Mouse (Mus musculus): Measurements from ENCODE around the gene Marcksl1. TPM values are rescaled to one million over a fixed set of nuclear protein-coding genes. Genes with fewer than 3 reads are reported as not detected.
A peak's percentile ranks its signal among the peaks of the same experiment; 100 is the strongest.
"Not testable (repeated sequence)": the region's sequence is repeated elsewhere in the genome, so short reads cannot be mapped to it uniquely, and the experiment has no call there.

The Marcksl1 gene
- polyA plus RNA-seq, 1 experiment from 2014 or later, result 1,446 TPM

DNA sequence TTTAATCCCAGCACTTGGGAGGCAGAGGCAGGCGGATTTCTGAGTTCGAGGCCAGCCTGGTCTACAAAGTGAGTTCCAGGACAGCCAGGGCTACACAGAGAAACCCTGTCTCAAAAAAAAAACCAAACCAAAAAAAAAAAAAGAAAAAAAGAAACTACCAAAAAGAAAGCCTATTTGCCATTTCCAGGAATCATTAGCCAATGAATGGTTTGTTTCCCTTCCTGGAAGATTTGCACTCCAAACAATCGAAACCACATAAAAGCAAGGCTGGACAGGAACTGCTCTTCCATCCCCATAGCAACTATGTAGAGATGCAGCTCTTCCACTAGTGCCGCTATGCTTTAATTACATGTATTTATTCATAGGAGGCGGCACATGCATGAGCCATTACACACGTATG is 41.1 kb downstream of the Marcksl1 start:
- not testable (repeated sequence) for H3K36me3 ChIP-seq (replicated peaks); DNase-seq (ENCODE audit: extremely low spot score, low spot score); H3K4me3 ChIP-seq; H3K9me3 ChIP-seq; H3K27ac ChIP-seq
- WGBS, result 84% methylated on average over 6 of the region's 6 CpGs
- Histone ChIP-seq H3K4me1 (peaks cover 42% of the 10 kb centered on the region), H3K27me3 (ENCODE audit: poor library complexity, severe bottlenecking) (peaks cover 18% of the 10 kb centered on the region)

DNA sequence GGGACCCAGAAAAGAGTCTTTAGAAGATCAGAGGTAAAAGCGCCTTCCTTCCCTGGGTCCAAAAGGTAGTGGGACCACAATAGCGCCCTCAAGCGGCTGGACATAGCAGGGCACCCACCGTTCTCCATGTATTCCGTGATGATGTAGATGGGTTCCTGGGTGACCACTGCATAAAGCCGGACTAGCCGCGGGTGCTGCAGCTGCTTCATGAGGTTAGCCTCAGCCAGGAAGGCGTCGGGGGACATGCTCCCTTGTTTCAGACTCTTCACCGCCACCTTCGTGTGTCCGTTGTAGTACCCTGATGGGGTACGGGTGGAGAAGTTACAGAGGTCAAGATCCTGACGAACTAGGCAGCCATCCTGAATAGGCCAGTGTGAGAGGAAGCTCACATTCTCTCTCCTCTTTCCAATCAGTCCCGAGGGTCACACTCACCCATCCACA is 42.1 kb downstream of the Marcksl1 start:
- Histone ChIP-seq H3K36me3 (replicated peaks) (no peaks in the 10 kb centered on the region), H3K9me3 (no peaks in the 10 kb centered on the region), H3K4me3 (peak overlapping the region; percentile 62), H3K27me3 (ENCODE audit: poor library complexity, severe bottlenecking) (peaks cover 18% of the 10 kb centered on the region), H3K27ac (peak overlapping the region; percentile 86), H3K4me1 (peaks cover 35% of the 10 kb centered on the region)
- WGBS, result 4% methylated on average over 16 of the region's 16 CpGs
- peak; percentile 68 for DNase-seq (ENCODE audit: extremely low spot score, low spot score)

DNA sequence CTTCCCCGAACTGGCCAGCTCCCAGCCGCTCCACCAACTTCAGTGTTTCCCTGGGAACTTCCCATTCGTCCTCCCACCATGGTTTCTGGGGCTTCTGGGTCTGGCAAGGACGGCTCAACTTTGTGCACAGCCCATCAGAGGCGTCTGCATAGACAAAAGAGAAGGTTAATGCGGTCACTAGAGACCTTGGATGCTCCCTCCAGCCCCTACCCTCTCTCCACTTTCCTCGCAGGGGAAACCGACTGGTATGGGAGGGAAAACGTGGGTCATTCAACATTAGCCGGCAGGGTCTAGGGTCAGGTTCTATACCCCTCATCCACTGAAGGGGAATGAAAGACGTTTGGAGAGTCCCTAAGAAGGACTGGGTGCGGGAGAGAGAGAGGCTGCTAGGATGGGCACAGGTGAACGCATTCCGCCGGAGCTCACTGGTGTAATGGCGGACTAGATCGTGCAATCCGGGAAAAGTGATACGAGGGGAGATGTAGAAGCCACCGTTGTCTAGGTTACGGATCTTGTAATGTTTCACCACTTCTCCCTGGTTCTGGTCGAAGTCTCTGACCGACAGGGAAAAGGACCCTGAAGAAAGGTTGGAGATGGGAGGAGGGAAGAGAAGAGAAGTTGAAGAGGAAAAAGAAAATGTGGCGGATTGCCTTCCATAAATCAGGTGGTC is 42.6 kb downstream of the Marcksl1 start:
- peak; percentile 30 for DNase-seq (ENCODE audit: extremely low spot score, low spot score)
- WGBS, result under 1% methylated on average over 24 of the region's 24 CpGs
- Histone ChIP-seq H3K27ac (peak overlapping the region; percentile 86), H3K4me1 (peaks cover 32% of the 10 kb centered on the region), H3K36me3 (replicated peaks) (no peaks in the 10 kb centered on the region), H3K27me3 (ENCODE audit: poor library complexity, severe bottlenecking) (peaks cover 18% of the 10 kb centered on the region), H3K9me3 (no peaks in the 10 kb centered on the region), H3K4me3 (peak overlapping the region; percentile 62)

DNA sequence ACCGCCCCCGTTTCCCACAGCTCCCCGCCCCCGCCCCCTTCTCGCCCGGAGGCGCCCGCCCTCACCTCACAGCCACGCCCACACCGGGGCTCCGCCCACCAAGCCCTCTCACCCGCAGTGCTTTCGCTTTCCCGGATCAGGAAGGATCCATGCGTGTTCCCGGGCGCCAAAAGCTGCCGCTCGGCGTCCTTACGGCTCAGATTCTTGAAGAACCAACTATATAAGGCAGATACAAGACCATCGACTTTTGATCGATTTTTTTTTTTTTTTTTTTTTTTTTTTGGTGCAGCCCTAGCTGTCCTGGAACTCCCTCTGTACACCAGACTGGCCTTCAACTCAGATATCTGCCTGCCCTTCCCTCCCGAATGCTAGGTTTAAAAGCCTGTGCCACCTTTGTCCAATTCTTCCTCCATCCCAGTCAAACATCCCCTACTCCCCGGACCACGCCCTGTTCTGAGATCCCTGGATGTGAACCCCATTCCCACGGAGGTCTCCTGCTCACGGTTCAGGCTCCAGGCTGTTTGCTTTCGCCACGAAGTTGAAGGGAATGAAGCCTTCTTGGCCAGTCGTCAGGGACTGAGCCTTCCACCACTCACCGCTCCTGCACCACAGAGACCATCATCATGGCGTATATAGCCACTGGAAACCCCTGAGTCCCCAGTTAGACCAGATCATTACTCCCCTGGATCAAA is 43.3 kb downstream of the Marcksl1 start:
- Histone ChIP-seq H3K9me3 (no peaks in the 10 kb centered on the region), H3K4me1 (peaks cover 32% of the 10 kb centered on the region), H3K27ac (peak overlapping the region; percentile 86), H3K27me3 (ENCODE audit: poor library complexity, severe bottlenecking) (peaks cover 18% of the 10 kb centered on the region), H3K4me3 (peak overlapping the region; percentile 62), H3K36me3 (replicated peaks) (no peaks in the 10 kb centered on the region)
- peak; percentile 92 for DNase-seq (ENCODE audit: extremely low spot score, low spot score)
- 9% methylated on average over 33 of the region's 33 CpGs for WGBS

GRCm38 (mm10) chr4:129557256-129557808 is 44.0 kb downstream of the Marcksl1 start:
- H3K27ac ChIP-seq, result peak overlapping the region; percentile 86
- no peak for DNase-seq (ENCODE audit: extremely low spot score, low spot score)
- no peaks in the 10 kb centered on the region for H3K36me3 ChIP-seq (replicated peaks)
- H3K4me3 ChIP-seq, result peak overlapping the region; percentile 62
- WGBS, result 76% methylated on average over 9 of the region's 9 CpGs
- no peaks in the 10 kb centered on the region for H3K9me3 ChIP-seq
- H3K27me3 ChIP-seq (ENCODE audit: poor library complexity, severe bottlenecking), result peaks cover 18% of the 10 kb centered on the region
- peaks cover 32% of the 10 kb centered on the region for H3K4me1 ChIP-seq

DNA sequence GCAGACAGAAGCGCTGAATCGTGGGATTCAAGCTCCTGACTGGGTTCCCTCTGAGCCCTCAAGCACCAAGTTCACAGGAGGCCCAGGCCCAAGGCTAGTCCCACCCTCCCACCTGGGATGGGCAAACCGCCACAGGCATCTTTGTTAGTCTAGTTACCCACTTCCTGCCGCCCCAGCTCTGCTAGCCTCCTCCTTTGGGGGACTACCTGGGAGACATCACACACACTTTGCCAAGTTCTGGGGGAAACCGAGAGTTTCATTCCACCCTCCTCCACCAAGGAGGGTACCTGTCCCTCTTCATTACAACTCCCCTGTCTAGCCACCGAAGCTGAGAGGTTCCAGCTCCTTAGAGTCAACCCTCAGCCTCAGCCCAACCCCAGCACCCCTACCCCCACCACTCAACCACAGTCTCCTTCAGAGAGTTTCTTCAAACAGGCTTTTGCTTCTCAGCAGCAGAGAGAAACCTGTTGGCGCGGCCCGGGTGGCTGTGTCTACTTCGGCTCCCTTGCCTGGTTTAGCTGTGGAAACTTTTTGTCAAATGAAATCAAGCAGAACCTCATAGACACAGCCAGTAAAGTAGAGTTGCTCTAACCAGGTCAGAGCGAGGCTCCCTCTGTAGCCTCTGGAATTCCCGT is 45.1 kb downstream of the Marcksl1 start:
- H3K36me3 ChIP-seq (replicated peaks), result no peaks in the 10 kb centered on the region
- 89% methylated on average over 12 of the region's 12 CpGs for WGBS
- H3K27me3 ChIP-seq (ENCODE audit: poor library complexity, severe bottlenecking), result peaks cover 18% of the 10 kb centered on the region
- no peak overlapping the region for H3K4me3 ChIP-seq
- no peak for DNase-seq (ENCODE audit: extremely low spot score, low spot score)
- no peaks in the 10 kb centered on the region for H3K9me3 ChIP-seq
- H3K4me1 ChIP-seq, result peaks cover 34% of the 10 kb centered on the region
- no peak overlapping the region for H3K27ac ChIP-seq

- WGBS, result 93% methylated on average over 5 of the region's 5 CpGs
- no peak overlapping the region for H3K4me3 ChIP-seq
Observed at GRCm38 (mm10) chr4:129561184-129561583, 47.8 kb downstream of the Marcksl1 start.

DNA sequence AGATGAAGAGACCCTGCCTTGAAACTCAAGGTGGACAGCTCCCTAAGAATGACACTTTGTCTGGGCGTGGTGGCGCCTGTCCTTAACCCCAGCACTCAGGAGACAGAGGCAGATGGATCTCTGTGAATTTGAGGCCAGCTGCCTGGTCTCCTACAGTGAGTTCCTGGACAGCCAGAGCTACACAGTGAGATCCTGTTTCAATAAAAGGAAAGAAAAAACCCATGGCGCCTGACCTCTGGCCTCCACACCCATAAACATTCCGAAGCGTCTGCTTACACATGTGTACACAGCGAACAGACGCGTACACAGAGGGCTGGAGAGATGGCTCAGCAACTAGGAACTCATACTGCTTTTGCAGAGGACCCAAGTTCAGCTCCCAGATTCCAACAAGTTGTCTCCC is 50.3 kb downstream of the Marcksl1 start:
- H3K4me1 ChIP-seq, result peaks cover 7% of the 10 kb centered on the region; the same call in 1 of the 2 replicates
- no peak overlapping the region for H3K27ac ChIP-seq
- H3K4me3 ChIP-seq, result no peak overlapping the region
- no peak for DNase-seq (ENCODE audit: extremely low spot score, low spot score)
- no peaks in the 10 kb centered on the region for H3K27me3 ChIP-seq (ENCODE audit: poor library complexity, severe bottlenecking)
- H3K9me3 ChIP-seq, result no peaks in the 10 kb centered on the region
- WGBS, result 72% methylated on average over 8 of the region's 8 CpGs
- no peaks in the 10 kb centered on the region for H3K36me3 ChIP-seq (replicated peaks)

More at GRCm38 (mm10) chr4:129561184-129561583, 47.8 kb downstream of the Marcksl1 start:
- no peak overlapping the region for H3K27ac ChIP-seq
- peaks cover 8% of the 10 kb centered on the region; the same call in 1 of the 2 replicates for H3K27me3 ChIP-seq (ENCODE audit: poor library complexity, severe bottlenecking)
- no peaks in the 10 kb centered on the region for H3K36me3 ChIP-seq (replicated peaks)
- no peaks in the 10 kb centered on the region for H3K9me3 ChIP-seq
- DNase-seq (ENCODE audit: extremely low spot score, low spot score), result no peak
- peaks cover 23% of the 10 kb centered on the region for H3K4me1 ChIP-seq

- Histone ChIP-seq H3K9me3 (no peaks in the 10 kb centered on the region), H3K4me1 (peaks cover 7% of the 10 kb centered on the region; the same call in 1 of the 2 replicates), H3K27me3 (ENCODE audit: poor library complexity, severe bottlenecking) (no peaks in the 10 kb centered on the region), H3K4me3 (no peak overlapping the region), H3K27ac (no peak overlapping the region), H3K36me3 (replicated peaks) (no peaks in the 10 kb centered on the region)
- 85% methylated on average over 6 of the region's 6 CpGs for WGBS
- no peak for DNase-seq (ENCODE audit: extremely low spot score, low spot score)
Observed at GRCm38 (mm10) chr4:129565139-129565538, 51.8 kb downstream of the Marcksl1 start.

Small RNAs within 50 kb of the gene (microRNA-seq; reads per million reads assigned to microRNA genes)
- not detected for gene Mir8119

Other genes starting within 250 kb of the Marcksl1 start
- gene Sync, start 226.0 kb upstream of the Marcksl1 start, polyA plus RNA-seq (2016; fragmentation: Nextera tagmentation; extraction: Ambion mirVana), result 0.41 and 0.50 TPM in 2 replicates
- gene Rbbp4, start 178.2 kb upstream of the Marcksl1 start, polyA plus RNA-seq (2016; fragmentation: Nextera tagmentation; extraction: Ambion mirVana), result 546 and 553 TPM in 2 replicates
- 46.5 and 55.4 TPM in 2 replicates for gene Zbtb8os, start 177.9 kb upstream of the Marcksl1 start, polyA plus RNA-seq (2016; fragmentation: Nextera tagmentation; extraction: Ambion mirVana)
- 5.8 and 6.0 TPM in 2 replicates for gene Zbtb8a, start 135.5 kb upstream of the Marcksl1 start, polyA plus RNA-seq (2016; fragmentation: Nextera tagmentation; extraction: Ambion mirVana)
- gene Zbtb8b, start 72.7 kb upstream of the Marcksl1 start, polyA plus RNA-seq (2016; fragmentation: Nextera tagmentation; extraction: Ambion mirVana), result 1.4 and 2.2 TPM in 2 replicates
- gene Bsdc1, start 52.0 kb upstream of the Marcksl1 start, polyA plus RNA-seq (2016; fragmentation: Nextera tagmentation; extraction: Ambion mirVana), result 18.0 and 19.5 TPM in 2 replicates
- not detected in 2 replicates for gene Tssk3, start 22.6 kb upstream of the Marcksl1 start, polyA plus RNA-seq (2016; fragmentation: Nextera tagmentation; extraction: Ambion mirVana)
- gene Fam229a, start 22.4 kb upstream of the Marcksl1 start, polyA plus RNA-seq (2016; fragmentation: Nextera tagmentation; extraction: Ambion mirVana), result not detected in 2 replicates
- 294 and 319 TPM in 2 replicates for gene Hdac1, start 29.1 kb downstream of the Marcksl1 start, polyA plus RNA-seq (2016; fragmentation: Nextera tagmentation; extraction: Ambion mirVana)
- gene Lck, start 60.1 kb downstream of the Marcksl1 start, polyA plus RNA-seq (2016; fragmentation: Nextera tagmentation; extraction: Ambion mirVana), result 13.9 and 15.7 TPM in 2 replicates
- 1.2 TPM in 2 replicates for gene Fam167b, start 65.0 kb downstream of the Marcksl1 start, polyA plus RNA-seq (2016; fragmentation: Nextera tagmentation; extraction: Ambion mirVana)
- 298 and 315 TPM in 2 replicates for gene Eif3i, start 87.1 kb downstream of the Marcksl1 start, polyA plus RNA-seq (2016; fragmentation: Nextera tagmentation; extraction: Ambion mirVana)
- gene Tmem234, start 87.1 kb downstream of the Marcksl1 start, polyA plus RNA-seq (2016; fragmentation: Nextera tagmentation; extraction: Ambion mirVana), result 224 and 227 TPM in 2 replicates
- 2.0 and 2.2 TPM in 2 replicates for gene Dcdc2b, start 100.7 kb downstream of the Marcksl1 start, polyA plus RNA-seq (2016; fragmentation: Nextera tagmentation; extraction: Ambion mirVana)
- 30.4 and 34.8 TPM in 2 replicates for gene Iqcc, start 105.5 kb downstream of the Marcksl1 start, polyA plus RNA-seq (2016; fragmentation: Nextera tagmentation; extraction: Ambion mirVana)
- 43.9 and 47.1 TPM in 2 replicates for gene Ccdc28b, start 110.4 kb downstream of the Marcksl1 start, polyA plus RNA-seq (2016; fragmentation: Nextera tagmentation; extraction: Ambion mirVana)
- gene Txlna, start 127.5 kb downstream of the Marcksl1 start, polyA plus RNA-seq (2016; fragmentation: Nextera tagmentation; extraction: Ambion mirVana), result 114 and 118 TPM in 2 replicates
- 14.0 and 15.1 TPM in 2 replicates for gene Kpna6, start 159.2 kb downstream of the Marcksl1 start, polyA plus RNA-seq (2016; fragmentation: Nextera tagmentation; extraction: Ambion mirVana)
- 15.7 and 20.0 TPM in 2 replicates for gene Tmem39b, start 183.3 kb downstream of the Marcksl1 start, polyA plus RNA-seq (2016; fragmentation: Nextera tagmentation; extraction: Ambion mirVana)
- 148 and 151 TPM in 2 replicates for gene Khdrbs1, start 228.7 kb downstream of the Marcksl1 start, polyA plus RNA-seq (2016; fragmentation: Nextera tagmentation; extraction: Ambion mirVana)